Mouse (Mus musculus): ENCODE results near the gene Plcl2.

Plcl2 gene

GRCm38 (mm10) chr17:50509251-50510104 is at the start of gene Plcl2:
TSS of gene Plcl2 (plus strand) at chr17:50509403.
- DNase-seq: peak; percentile 81 to 82

- DNase-seq: no peak
These were observed 48.9 kb upstream of the Plcl2 start for GRCm38 (mm10) chr17:50460301-50460700.

GRCm38 (mm10) chr17:50467438-50467837 is 41.8 kb upstream of the Plcl2 start:
- DNase-seq: no peak

GRCm38 (mm10) chr17:50469126-50469525 is 40.1 kb upstream of the Plcl2 start:
- DNase-seq: no peak

GRCm38 (mm10) chr17:50469543-50470431 is 39.4 kb upstream of the Plcl2 start:
- peak; percentile 51 to 52 for DNase-seq

- DNase-seq: peak; percentile 73 to 83
These were observed 38.6 kb upstream of the Plcl2 start for GRCm38 (mm10) chr17:50470432-50471078.

GRCm38 (mm10) chr17:50471230-50471629 is 38.0 kb upstream of the Plcl2 start:
- peak; percentile 57 to 74 for DNase-seq

GRCm38 (mm10) chr17:50477277-50477676 is 31.9 kb upstream of the Plcl2 start:
- DNase-seq: no peak

- DNase-seq: no peak
These were observed 28.3 kb upstream of the Plcl2 start for GRCm38 (mm10) chr17:50480867-50481266.

- DNase-seq: peak; percentile 68 to 77
These were observed 25.5 kb upstream of the Plcl2 start for GRCm38 (mm10) chr17:50483700-50484099.

GRCm38 (mm10) chr17:50484981-50485380 is 24.2 kb upstream of the Plcl2 start:
- DNase-seq: peak; percentile 21 to 42

- DNase-seq: no peak
These were observed 22.1 kb upstream of the Plcl2 start for GRCm38 (mm10) chr17:50487058-50487618.

GRCm38 (mm10) chr17:50487670-50488069 is 21.5 kb upstream of the Plcl2 start:
- DNase-seq: no peak

- DNase-seq: no peak
These were observed 20.8 kb upstream of the Plcl2 start for GRCm38 (mm10) chr17:50488406-50488805.

- no peak for DNase-seq
These were observed 20.3 kb upstream of the Plcl2 start for GRCm38 (mm10) chr17:50488895-50489294.

GRCm38 (mm10) chr17:50490644-50491430 is 18.4 kb upstream of the Plcl2 start:
- DNase-seq: no peak

- DNase-seq: no peak
These were observed 17.7 kb upstream of the Plcl2 start for GRCm38 (mm10) chr17:50491496-50491895.

GRCm38 (mm10) chr17:50495216-50495889 is 13.8 kb upstream of the Plcl2 start:
- no peak for DNase-seq

- DNase-seq: no peak
These were observed 11.0 kb upstream of the Plcl2 start for GRCm38 (mm10) chr17:50498062-50498697.

- no peak for DNase-seq
These were observed 10.0 kb upstream of the Plcl2 start for GRCm38 (mm10) chr17:50499091-50499790.
